Mouse (Mus musculus): ENCODE measurements around the gene Tanc2. TPM values are rescaled to one million over a fixed set of nuclear protein-coding genes. Genes with fewer than 3 reads are reported as not detected.

The Tanc2 gene
- total RNA-seq, 2 experiments from 2014 or later, result 1.1 to 3.4 TPM

GRCm38 (mm10) chr11:105920836-105921235 is 331.1 kb downstream of the Tanc2 start:
- no peak for ATAC-seq (replicated peaks; ENCODE audit: poor library complexity)

GRCm38 (mm10) chr11:105921275-105921674 is 331.5 kb downstream of the Tanc2 start:
- ATAC-seq (replicated peaks; ENCODE audit: poor library complexity), result peak; percentile 64

GRCm38 (mm10) chr11:105922769-105923663 is 333.2 kb downstream of the Tanc2 start:
- 0 out of 2 replicates have a peak, but pooled peaks have one; percentile 10 for ATAC-seq (replicated peaks; ENCODE audit: poor library complexity)

DNA sequence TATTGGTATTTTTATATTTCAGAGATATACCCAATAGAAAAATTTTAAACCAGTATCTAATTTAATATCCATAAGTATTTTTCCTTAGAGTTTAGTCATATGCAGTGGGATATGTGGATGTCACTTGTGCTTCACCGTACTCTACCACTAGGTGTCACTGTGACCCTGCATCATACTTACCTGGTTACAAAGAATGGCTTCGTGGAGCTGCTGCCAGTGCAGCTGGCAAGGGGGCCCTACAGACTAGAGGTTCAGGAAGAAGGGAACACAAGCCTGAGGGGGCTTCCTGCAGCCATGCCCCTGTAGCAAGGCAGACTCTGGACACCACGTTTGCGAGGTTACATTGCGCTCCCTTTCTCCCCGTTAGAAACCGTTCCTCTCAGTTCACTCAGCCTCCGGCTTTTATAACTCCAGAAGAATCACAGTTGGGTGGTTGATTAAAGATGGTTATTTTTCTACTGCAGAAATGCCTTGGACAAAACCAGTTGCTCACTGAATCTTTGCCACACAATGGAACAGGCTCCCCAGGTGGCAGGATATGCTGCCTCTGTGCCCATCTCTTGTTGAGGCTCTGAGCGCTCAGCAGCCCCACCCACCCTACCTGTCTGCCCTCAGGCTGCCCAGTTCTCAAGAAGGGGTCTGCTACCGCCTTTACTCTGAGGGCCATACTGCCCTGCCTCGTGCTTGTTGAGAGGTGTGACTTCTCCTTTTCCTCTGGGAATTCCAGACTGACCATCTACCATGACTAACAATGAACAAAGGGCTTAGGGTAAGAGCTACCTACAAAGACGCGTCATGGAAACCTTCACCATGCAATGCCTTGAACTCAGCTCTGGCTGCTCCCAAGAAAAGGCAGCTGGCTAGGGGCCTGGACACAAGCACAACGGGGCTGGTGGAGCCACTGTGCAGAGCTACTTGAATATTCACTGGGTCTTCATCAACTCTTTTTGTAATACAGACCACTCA is 337.6 kb downstream of the Tanc2 start:
- ATAC-seq (replicated peaks; ENCODE audit: poor library complexity), result peak; percentile 94

GRCm38 (mm10) chr11:105928171-105928570 is 338.4 kb downstream of the Tanc2 start:
- ATAC-seq (replicated peaks; ENCODE audit: poor library complexity), result no peak

- no peak for ATAC-seq (replicated peaks; ENCODE audit: poor library complexity)
Measured at GRCm38 (mm10) chr11:105931380-105931779, 341.6 kb downstream of the Tanc2 start.

DNA sequence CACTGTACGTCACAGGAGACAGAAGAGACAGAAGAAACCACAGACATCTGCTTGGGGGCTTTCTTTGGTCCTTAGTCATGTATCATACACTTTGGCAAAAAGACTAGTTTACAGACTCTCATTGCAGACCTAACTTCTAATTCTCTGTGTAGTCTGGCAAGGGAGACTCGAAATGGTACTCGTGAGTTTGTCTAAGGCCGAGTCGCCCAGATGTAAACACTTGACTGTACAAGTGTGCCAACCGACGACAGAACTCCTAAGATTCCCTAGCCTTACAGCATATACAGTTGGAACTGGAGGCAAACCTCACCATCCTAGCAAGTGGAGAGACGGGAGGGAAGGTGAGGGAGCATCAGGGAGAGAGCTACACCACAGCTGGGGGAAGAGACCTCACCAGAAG is 344.0 kb downstream of the Tanc2 start:
- no peak for ATAC-seq (replicated peaks; ENCODE audit: poor library complexity)

DNA sequence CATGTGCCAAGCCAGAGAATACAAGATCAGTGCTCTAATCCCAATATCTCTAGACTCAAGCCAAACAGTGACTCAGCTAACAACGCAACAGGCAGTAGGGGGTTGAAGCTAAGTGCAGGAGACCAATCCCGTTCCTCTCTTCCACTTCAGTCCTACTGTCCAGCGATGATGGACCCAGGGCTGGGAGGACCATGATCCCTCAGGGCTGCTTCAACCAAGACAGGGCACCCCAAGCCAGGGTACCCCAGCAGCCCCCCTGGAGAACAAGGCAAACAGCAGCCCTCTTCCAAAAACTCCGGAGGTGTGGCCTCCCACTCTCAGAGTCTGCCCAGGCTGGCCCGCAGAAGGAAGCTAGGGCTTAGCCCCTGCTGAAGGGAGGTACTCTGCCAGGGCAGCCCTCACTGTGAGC is 344.5 kb downstream of the Tanc2 start:
- ATAC-seq (replicated peaks; ENCODE audit: poor library complexity), result no peak

GRCm38 (mm10) chr11:105934816-105935215 is 345.0 kb downstream of the Tanc2 start:
- ATAC-seq (replicated peaks; ENCODE audit: poor library complexity), result no peak

DNA sequence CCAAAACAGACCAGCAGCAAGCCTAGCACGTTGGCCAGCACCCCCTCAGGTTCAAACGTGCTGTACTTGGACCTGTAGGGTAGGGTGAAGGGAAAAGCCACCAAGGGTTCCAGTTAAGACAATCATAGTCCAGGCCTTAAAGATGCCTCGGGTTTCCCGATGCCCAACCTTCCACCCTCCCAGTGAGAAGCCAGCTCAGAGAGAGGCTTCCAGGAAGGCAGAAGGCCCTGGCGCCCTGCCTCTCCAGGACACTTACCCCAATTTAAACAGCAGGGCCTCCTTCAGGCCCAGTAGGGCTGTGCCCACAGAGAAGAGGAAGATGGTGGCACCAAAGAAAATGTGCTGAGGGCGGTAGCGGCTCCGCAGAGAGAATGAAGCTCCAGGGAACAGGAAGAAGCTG is 345.7 kb downstream of the Tanc2 start:
- ATAC-seq (replicated peaks; ENCODE audit: poor library complexity), result no peak

- ATAC-seq (replicated peaks; ENCODE audit: poor library complexity), result no peak
Measured at GRCm38 (mm10) chr11:105936200-105936599, 346.4 kb downstream of the Tanc2 start.

DNA sequence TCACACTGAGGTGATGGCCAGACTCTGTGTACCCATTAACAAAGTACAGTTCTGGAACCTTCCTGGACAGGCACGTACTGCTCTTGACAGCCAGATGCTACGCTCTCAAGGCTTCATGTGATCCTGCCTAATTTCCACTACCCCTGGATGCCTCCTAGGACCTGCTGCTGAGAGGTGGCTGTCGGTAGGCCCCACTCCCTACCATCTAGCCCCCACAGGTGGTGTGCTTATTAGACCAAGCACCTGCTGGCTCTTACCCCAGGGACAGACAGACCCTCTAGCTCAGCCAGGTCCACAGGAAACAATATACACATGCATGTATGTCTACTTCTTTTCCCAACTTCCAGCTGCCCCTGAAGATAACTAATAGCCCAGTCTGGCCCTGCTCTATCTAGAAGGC is 347.2 kb downstream of the Tanc2 start:
- ATAC-seq (replicated peaks; ENCODE audit: poor library complexity), result no peak

GRCm38 (mm10) chr11:105938771-105939170 is 349.0 kb downstream of the Tanc2 start:
- no peak for ATAC-seq (replicated peaks; ENCODE audit: poor library complexity)

DNA sequence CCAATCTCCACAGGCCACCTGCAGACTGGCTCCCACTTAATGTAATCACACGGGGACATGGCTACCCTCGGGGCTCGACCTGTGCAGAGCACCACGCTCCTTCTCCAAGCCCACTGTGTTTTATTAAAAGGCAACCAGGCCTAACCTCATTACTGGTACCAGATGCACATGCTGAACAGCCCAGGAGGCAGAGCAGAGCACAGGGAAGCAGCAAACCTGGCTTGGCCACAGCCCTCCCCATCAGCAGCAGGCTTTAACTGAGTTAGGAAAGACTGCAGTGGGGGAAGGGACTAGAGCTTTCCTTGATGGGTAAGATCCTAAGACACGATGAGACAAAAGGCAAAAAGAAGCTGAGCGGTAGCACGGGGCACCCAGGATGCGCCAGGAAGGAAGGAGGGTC is 352.2 kb downstream of the Tanc2 start:
- ATAC-seq (replicated peaks; ENCODE audit: poor library complexity), result no peak

- ATAC-seq (replicated peaks; ENCODE audit: poor library complexity), result peak; percentile 7
Measured at GRCm38 (mm10) chr11:105943133-105944102, 353.6 kb downstream of the Tanc2 start.

DNA sequence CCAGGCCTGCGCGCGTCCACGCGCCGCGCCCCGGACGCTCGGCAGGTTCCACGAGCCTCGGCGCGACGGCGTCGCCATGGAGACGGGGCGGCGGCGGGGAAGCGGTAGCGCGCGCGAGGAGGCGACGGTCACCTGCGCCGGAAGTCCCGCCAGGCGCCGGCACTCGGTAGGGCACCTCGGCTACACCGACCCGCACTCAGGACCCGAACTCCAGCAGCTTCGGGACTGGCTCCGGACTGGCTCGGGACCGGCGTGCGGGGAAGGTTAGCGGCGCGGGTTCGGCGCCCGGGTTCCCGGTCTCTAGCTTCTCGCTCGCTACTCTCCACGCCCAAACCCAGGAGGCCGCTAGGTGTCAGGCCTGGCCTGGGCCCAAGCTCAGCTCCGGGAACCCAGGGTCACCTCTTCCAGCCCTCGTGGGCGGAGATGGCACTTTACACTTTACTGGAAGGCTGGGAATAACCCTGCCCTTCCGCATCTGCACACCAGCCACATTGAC is 354.4 kb downstream of the Tanc2 start:
- ATAC-seq (replicated peaks; ENCODE audit: poor library complexity), result peak; percentile 47

DNA sequence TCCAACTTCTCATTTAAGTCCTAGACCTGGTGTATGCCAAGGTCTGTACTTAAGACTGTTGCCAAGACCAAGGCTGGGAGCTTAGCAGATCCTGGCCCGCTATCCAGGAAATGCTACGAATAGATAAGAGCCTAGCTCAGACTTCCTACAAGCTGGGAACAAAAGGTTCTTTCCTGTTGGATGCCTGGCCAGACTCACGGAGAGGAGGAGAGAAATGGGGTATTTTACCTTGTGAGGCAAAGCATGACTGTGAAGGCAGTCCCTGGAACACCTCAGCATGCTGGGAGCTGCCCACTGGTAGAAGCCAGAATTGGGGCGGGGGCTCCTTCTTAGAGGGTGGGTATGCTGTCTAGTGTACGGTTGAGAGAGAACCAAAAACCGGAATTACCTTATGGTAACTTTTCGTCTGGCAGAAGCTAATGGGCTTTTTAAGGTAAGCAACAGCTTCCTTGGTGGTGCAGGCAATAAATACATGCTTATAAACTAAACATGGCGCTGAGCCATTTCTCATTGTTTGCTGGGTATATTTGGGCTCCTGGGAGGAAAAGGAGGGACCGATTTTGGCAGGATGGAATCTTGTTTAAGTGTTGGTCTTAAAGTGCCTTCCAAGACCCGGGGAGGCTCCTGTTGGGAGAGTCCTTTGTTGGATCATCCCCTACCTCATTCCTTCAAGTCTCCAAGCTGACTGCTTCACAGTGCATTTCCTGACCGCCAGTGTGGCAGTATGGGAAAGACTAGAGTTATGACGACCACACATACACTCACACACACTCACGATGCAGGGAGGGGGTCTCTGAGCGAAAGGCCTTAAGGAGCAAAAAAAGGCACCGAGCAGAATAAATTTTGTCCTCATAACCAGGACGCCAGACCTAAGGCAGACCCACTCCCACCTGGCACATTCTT is 355.2 kb downstream of the Tanc2 start:
- no peak for ATAC-seq (replicated peaks; ENCODE audit: poor library complexity)

DNA sequence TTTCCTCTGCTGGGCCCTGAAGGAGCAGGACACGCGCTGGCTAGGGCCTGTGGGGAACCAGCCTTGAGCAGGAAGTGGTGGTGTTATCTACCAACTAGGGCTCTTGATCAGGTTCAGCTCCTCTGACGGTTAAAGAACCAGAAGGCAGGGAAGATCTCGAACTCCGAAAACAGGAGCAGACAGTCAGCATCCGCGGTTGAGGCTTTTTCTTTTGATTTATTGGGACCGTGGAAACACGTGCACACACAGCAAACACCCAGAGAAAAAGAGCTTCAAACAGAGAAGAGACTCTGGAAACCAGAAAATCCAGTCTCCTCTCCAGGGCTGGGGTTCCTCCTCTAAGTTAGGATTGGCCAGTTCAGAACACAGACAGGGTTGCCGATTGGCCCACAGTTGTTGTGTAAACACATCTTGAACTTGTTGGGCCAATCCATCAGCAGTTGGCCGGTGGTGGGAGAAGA is 356.9 kb downstream of the Tanc2 start:
- ATAC-seq (replicated peaks; ENCODE audit: poor library complexity), result peak; percentile 62

- no peak for ATAC-seq (replicated peaks; ENCODE audit: poor library complexity)
Measured at GRCm38 (mm10) chr11:105948255-105948654, 358.5 kb downstream of the Tanc2 start.
